Mouse (Mus musculus): ENCODE measurements at regions not wholly inside any gene's neighbourhood (a gene's known extent, or its start where the extent isn't known, plus 50 kb on each side); places are given as distances from the start of the nearest gene placed in this dataset.

DNA sequence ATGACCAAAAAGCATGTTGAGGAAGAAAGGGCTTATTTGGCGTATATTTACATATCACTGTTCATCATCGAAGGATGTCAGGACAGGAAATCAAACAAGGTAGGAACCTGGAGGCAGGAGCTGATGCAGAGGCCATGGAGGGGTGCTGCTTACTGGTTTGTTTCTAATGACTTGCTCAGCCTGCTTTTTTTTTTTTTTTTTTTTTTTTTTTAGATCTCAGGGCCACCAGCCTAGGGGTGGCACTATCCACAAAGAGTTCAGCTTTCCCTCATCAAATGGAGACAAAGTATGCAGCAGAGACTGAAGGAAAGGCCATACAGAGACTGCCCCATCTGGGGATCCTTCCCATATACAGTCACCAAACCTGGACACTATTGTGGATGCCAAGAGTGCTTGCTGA is 106.8 kb upstream of the Ccdc54 start:
- TF ChIP-seq CTCF (IDR thresholded peaks at IDR 0.05; ENCODE audit: low read depth, low read length): no peak
- no peak for TF ChIP-seq POLR2A (IDR thresholded peaks at IDR 0.05; ENCODE audit: insufficient read depth, low read length)
